Mouse (Mus musculus) kidney, embryonic 15.5 days (tissue): Measurements from ENCODE around the gene Aff1. TPM values are rescaled to one million over a fixed set of nuclear protein-coding genes. Genes with fewer than 3 reads are reported as not detected.

Experiments
- ATAC-seq: fragments of 200-750 bp; cut with Nextera tagmentation; replicated peaks from 2 replicates; pipeline ENCODE4 v1.8.0; 2017; ENCODE audit warnings: moderate TSS enrichment; ENCODE audit not compliant: low FRiP score
- H3K27ac ChIP-seq: fragments of 300-500 bp; sonication (generic); 2 replicates; pipeline ENCODE4 v1.5.1; 2015; ENCODE audit warnings: mild to moderate bottlenecking, inconsistent platforms
- H3K27me3 ChIP-seq: fragments of 300-500 bp; sonication (generic); 2 replicates; pipeline ENCODE4 v1.6.1; 2015; ENCODE audit warnings: inconsistent platforms
- H3K36me3 ChIP-seq: fragments of 300-500 bp; sonication (generic); 2 replicates; pipeline ENCODE4 v1.6.1; 2015; ENCODE audit warnings: inconsistent platforms
- H3K4me1 ChIP-seq: fragments of 300-500 bp; sonication (generic); 2 replicates; pipeline ENCODE4 v1.6.1; 2015; ENCODE audit warnings: inconsistent platforms
- H3K4me2 ChIP-seq: fragments of 300-500 bp; sonication (generic); 2 replicates; pipeline ENCODE4 v1.6.1; 2015; ENCODE audit warnings: moderate library complexity, mild to moderate bottlenecking, inconsistent platforms
- H3K4me3 ChIP-seq: fragments of 300-500 bp; sonication (generic); replicated peaks from 2 replicates; pipeline ENCODE4 v1.5.1; 2015; ENCODE audit warnings: mild to moderate bottlenecking, inconsistent platforms
- H3K9ac ChIP-seq: fragments of 300-500 bp; sonication (generic); 2 replicates; pipeline ENCODE4 v1.6.1; 2015; ENCODE audit warnings: mild to moderate bottlenecking, inconsistent platforms
- H3K9me3 ChIP-seq: fragments of 300-500 bp; sonication (generic); replicated peaks from 2 replicates; pipeline ENCODE4 v1.6.1; 2016; ENCODE audit warnings: inconsistent platforms
- WGBS: fragments of 180-500 bp; shearing (Covaris S2); methylation state at CpG from one replicate; pipeline ENCODE4 v1.1.7; 2015; ENCODE audit warnings: mixed read lengths; 5-methylcytosine and 5-hydroxymethylcytosine counted together
- polyA plus RNA-seq: library from polyadenylated mRNA; unstranded; fragments of >200 nt; fragmentation: Nextera tagmentation; extraction: Ambion mirVana; gene quantifications from 2 replicates; pipeline ENCODE4 v1.2.1, GENCODE M21; 2015

Aff1 gene
- polyA plus RNA-seq, 1 experiment from 2014 or later = 12.3 TPM

GRCm38 (mm10) chr5:103719131-103719530 is 27.0 kb downstream of the Aff1 start:
- 14% methylated on average over 6 of the region's 6 CpGs for WGBS
- no peak overlapping the region for H3K4me3 ChIP-seq
- no peaks in the 10 kb centered on the region for H3K9me3 ChIP-seq
- H3K27me3 ChIP-seq = peaks cover 2% of the 10 kb centered on the region; the same call in 1 of the 2 replicates
- H3K4me1 ChIP-seq = peaks cover 5% of the 10 kb centered on the region
- no peak overlapping the region for H3K9ac ChIP-seq
- no peaks in the 10 kb centered on the region for H3K36me3 ChIP-seq
- H3K4me2 ChIP-seq = no peak overlapping the region
- no peak overlapping the region for H3K27ac ChIP-seq
- no peak for ATAC-seq

- WGBS = 56% methylated on average over 3 of the region's 3 CpGs
- no peak overlapping the region for H3K4me3 ChIP-seq
These were observed 27.7 kb downstream of the Aff1 start for GRCm38 (mm10) chr5:103719851-103720250.

GRCm38 (mm10) chr5:103720967-103721366 is 28.8 kb downstream of the Aff1 start:
- Histone ChIP-seq H3K9me3 (no peaks in the 10 kb centered on the region), H3K27me3 (peaks cover 4% of the 10 kb centered on the region; the same call in 1 of the 2 replicates), H3K4me1 (peaks cover 14% of the 10 kb centered on the region), H3K36me3 (no peaks in the 10 kb centered on the region), H3K9ac (no peak overlapping the region), H3K27ac (no peak overlapping the region), H3K4me3 (no peak overlapping the region), H3K4me2 (no peak overlapping the region)
- 83% methylated on average over 6 of the region's 6 CpGs for WGBS
- no peak for ATAC-seq

More at GRCm38 (mm10) chr5:103719851-103720250, 27.7 kb downstream of the Aff1 start:
- no peak overlapping the region for H3K4me2 ChIP-seq
- no peak for ATAC-seq
- no peaks in the 10 kb centered on the region for H3K36me3 ChIP-seq
- no peak overlapping the region for H3K9ac ChIP-seq
- no peaks in the 10 kb centered on the region for H3K9me3 ChIP-seq
- H3K4me1 ChIP-seq = peaks cover 12% of the 10 kb centered on the region
- no peak overlapping the region for H3K27ac ChIP-seq
- peaks cover 4% of the 10 kb centered on the region; the same call in 1 of the 2 replicates for H3K27me3 ChIP-seq

DNA sequence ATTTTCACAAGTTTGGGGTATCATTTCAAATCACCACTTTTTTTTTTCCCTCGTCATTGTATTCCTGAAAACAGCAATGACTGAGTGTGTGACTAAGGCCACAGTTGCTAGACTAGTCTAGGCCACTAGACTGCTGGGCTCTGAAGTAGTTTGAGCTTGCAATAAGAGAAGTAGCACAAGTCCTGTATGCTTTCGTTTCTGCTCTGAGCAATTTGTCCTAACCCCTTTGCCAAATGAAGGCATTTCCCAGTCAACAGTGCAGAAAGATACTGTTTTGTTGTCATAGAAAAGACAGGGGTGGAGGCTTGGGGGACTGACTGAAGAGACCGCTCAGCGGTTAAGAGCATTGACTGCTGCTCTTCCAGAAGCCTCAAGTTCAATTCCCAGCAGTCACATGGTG is 29.3 kb downstream of the Aff1 start:
- no peak for ATAC-seq
- no peaks in the 10 kb centered on the region for H3K9me3 ChIP-seq
- no peaks in the 10 kb centered on the region for H3K36me3 ChIP-seq
- H3K4me2 ChIP-seq = no peak overlapping the region
- H3K4me3 ChIP-seq = no peak overlapping the region
- peaks cover 15% of the 10 kb centered on the region for H3K4me1 ChIP-seq
- WGBS = 88% methylated on average over 4 of the region's 4 CpGs
- peaks cover 4% of the 10 kb centered on the region; the same call in 1 of the 2 replicates for H3K27me3 ChIP-seq
- H3K27ac ChIP-seq = no peak overlapping the region
- H3K9ac ChIP-seq = no peak overlapping the region

DNA sequence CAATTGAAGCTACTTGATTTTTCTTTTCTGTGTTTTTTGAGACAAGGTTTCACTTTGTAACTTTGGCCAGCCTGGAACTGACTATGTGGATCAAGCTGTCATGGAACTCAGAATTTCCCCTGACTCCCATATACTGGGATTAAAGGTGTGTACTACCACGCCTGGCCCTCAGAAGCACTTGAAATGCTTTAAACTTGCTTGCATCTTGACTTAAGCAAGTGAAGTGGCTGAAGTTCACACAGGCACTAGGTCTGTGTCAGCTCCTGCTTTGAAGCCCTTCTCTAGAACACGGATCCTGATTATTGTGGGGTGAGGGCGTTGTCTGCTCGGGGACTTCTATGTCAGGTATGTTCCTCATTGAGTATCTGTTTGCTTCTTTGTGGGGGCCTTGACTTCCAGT is 30.5 kb downstream of the Aff1 start:
- Histone ChIP-seq H3K36me3 (no peaks in the 10 kb centered on the region), H3K4me1 (peaks cover 16% of the 10 kb centered on the region), H3K27me3 (peaks cover 4% of the 10 kb centered on the region; the same call in 1 of the 2 replicates), H3K4me3 (no peak overlapping the region), H3K9me3 (no peaks in the 10 kb centered on the region), H3K9ac (no peak overlapping the region), H3K27ac (no peak overlapping the region), H3K4me2 (no peak overlapping the region)
- 84% methylated on average over 4 of the region's 4 CpGs for WGBS
- no peak for ATAC-seq

- H3K36me3 ChIP-seq = no peaks in the 10 kb centered on the region
- no peak overlapping the region for H3K9ac ChIP-seq
- H3K4me2 ChIP-seq = no peak overlapping the region
- H3K27ac ChIP-seq = no peak overlapping the region
- H3K9me3 ChIP-seq = no peaks in the 10 kb centered on the region
- ATAC-seq = no peak
- 9% methylated on average over 6 of the region's 6 CpGs for WGBS
- H3K4me1 ChIP-seq = peaks cover 12% of the 10 kb centered on the region
- H3K4me3 ChIP-seq = no peak overlapping the region
- peaks cover 4% of the 10 kb centered on the region; the same call in 1 of the 2 replicates for H3K27me3 ChIP-seq
These were observed 32.2 kb downstream of the Aff1 start for GRCm38 (mm10) chr5:103724384-103724783.

- Histone ChIP-seq H3K27ac (no peak overlapping the region), H3K27me3 (peaks cover 4% of the 10 kb centered on the region; the same call in 1 of the 2 replicates), H3K9me3 (no peaks in the 10 kb centered on the region), H3K9ac (no peak overlapping the region), H3K4me2 (no peak overlapping the region), H3K4me1 (peaks cover 12% of the 10 kb centered on the region), H3K36me3 (no peaks in the 10 kb centered on the region), H3K4me3 (no peak overlapping the region)
- no peak for ATAC-seq
- WGBS = 33% methylated on average over 3 of the region's 3 CpGs
These were observed 32.6 kb downstream of the Aff1 start for GRCm38 (mm10) chr5:103724823-103725222.

DNA sequence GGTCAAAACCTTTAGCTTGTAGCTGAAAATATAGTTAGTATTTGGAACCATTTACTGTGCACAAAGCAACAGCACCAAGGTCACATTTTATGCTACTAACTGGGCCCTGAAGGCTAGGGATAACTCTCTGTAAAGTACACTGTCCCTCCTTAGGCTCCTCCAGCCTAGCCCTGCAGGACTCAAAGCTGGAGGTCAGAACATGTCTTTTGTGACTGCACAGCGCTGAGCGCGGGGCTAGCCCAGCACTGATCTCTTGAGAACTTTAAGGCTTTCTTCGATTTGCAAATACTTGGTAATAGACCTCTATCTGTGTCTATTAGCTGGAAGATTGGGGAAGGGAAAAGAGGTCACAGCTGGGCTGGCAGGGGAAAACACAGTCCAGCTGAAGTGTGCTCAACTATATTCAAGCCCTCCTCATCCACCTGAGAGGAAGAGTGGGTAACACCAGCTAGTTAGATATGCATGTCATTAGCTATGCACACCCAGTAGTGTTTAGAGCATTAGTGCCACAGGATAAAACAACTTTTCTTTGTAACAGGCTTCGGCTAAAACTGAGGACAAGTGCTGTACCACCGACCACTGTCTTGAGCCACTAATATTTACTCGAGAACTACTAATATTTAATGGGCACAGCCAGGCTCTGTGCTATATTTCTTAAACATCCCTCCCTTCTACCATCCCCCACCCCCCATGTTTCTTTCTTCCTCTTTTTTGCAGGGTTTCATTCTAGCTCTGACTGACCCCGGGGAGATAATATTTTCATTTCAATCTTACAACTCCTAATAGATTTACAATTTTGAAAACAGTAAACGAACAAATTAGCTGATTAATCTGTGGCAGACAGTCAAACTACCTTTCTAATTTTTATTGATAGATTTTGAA is 33.3 kb downstream of the Aff1 start:
- Histone ChIP-seq H3K4me1 (peaks cover 14% of the 10 kb centered on the region), H3K27ac (no peak overlapping the region), H3K9ac (no peak overlapping the region), H3K4me3 (no peak overlapping the region), H3K27me3 (peaks cover 4% of the 10 kb centered on the region; the same call in 1 of the 2 replicates), H3K4me2 (no peak overlapping the region), H3K9me3 (no peaks in the 10 kb centered on the region), H3K36me3 (no peaks in the 10 kb centered on the region)
- 63% methylated on average over 9 of the region's 9 CpGs for WGBS
- ATAC-seq = no peak

GRCm38 (mm10) chr5:103726281-103726938 is 34.2 kb downstream of the Aff1 start:
- 44% methylated on average over 8 of the region's 8 CpGs for whole genome bisulfite sequencing
- Histone ChIP-seq H3K4me3 (no peak overlapping the region), H3K9ac (no peak overlapping the region), H3K27ac (no peak overlapping the region), H3K36me3 (no peaks in the 10 kb centered on the region), H3K4me2 (no peak overlapping the region), H3K4me1 (peaks cover 20% of the 10 kb centered on the region), H3K9me3 (no peaks in the 10 kb centered on the region), H3K27me3 (peaks cover 4% of the 10 kb centered on the region; the same call in 1 of the 2 replicates)
- no peak for ATAC-seq

DNA sequence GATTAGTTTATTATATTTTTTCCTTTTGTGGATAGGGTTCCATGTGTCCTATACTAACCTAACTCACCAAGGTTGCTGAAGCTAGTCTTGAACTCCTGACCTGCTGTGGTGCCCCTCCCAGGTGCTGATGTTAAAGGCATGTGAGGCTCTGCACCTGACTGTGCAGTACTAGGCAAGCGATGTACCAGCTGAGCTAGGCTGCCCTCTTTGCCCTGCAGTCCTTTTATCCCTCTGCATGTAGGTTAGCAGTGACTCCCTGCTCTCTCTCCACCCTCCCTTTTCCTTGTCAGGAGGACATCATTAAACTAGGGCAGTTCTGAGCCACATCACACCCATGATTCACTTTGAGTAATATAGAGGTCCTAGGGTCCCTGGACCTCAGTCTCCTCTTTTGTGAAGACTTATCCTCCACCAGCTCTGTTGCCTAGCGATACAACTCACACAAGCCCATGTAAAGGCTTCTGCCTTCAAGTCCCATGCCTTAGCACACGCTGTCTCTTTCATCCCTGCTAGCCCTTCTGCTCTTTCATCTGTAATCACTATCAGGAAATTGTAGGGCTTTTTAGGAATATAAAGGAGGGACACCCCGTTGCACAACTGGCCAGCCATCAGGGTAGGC is 35.7 kb downstream of the Aff1 start:
- 74% methylated on average over 4 of the region's 4 CpGs for WGBS
- no peak overlapping the region for H3K4me2 ChIP-seq
- peaks cover 4% of the 10 kb centered on the region; the same call in 1 of the 2 replicates for H3K27me3 ChIP-seq
- H3K9me3 ChIP-seq = no peaks in the 10 kb centered on the region
- ATAC-seq = no peak
- H3K4me3 ChIP-seq = no peak overlapping the region
- no peak overlapping the region for H3K9ac ChIP-seq
- H3K27ac ChIP-seq = no peak overlapping the region
- H3K4me1 ChIP-seq = peaks cover 20% of the 10 kb centered on the region
- H3K36me3 ChIP-seq = no peaks in the 10 kb centered on the region

- Histone ChIP-seq H3K27ac (no peak overlapping the region), H3K9me3 (no peaks in the 10 kb centered on the region), H3K4me3 (no peak overlapping the region), H3K36me3 (no peaks in the 10 kb centered on the region), H3K4me1 (peaks cover 18% of the 10 kb centered on the region), H3K4me2 (no peak overlapping the region), H3K27me3 (peaks cover under 1% of the 10 kb centered on the region; the same call in 1 of the 2 replicates), H3K9ac (no peak overlapping the region)
- ATAC-seq = no peak
- 63% methylated on average over 1 of the region's 1 CpGs for WGBS
These were observed 37.1 kb downstream of the Aff1 start for GRCm38 (mm10) chr5:103729225-103729624.

- Histone ChIP-seq H3K9me3 (no peaks in the 10 kb centered on the region), H3K27ac (no peak overlapping the region), H3K4me3 (no peak overlapping the region), H3K4me1 (peaks cover 12% of the 10 kb centered on the region), H3K36me3 (no peaks in the 10 kb centered on the region), H3K9ac (no peak overlapping the region), H3K4me2 (no peak overlapping the region), H3K27me3 (no peaks in the 10 kb centered on the region)
- ATAC-seq = no peak
- 85% methylated on average over 1 of the region's 1 CpGs for WGBS
These were observed 38.0 kb downstream of the Aff1 start for GRCm38 (mm10) chr5:103730142-103730541.
